Mouse (Mus musculus) induced T-regulatory cell, adult 2 months (primary cell): ENCODE measurements around the gene Rdh16f2.
A peak's percentile ranks its signal among the peaks of the same experiment; 100 is the strongest.
"Not testable (repeated sequence)": the region's sequence is repeated elsewhere in the genome, so short reads cannot be mapped to it uniquely, and the experiment has no call there.

ENCODE experiments used
- DNase-seq: peaks from one replicate; pipeline ENCODE4 v3.0.0-alpha.2; 2012; ENCODE audit warnings: low read depth

Rdh16f2 gene

DNA sequence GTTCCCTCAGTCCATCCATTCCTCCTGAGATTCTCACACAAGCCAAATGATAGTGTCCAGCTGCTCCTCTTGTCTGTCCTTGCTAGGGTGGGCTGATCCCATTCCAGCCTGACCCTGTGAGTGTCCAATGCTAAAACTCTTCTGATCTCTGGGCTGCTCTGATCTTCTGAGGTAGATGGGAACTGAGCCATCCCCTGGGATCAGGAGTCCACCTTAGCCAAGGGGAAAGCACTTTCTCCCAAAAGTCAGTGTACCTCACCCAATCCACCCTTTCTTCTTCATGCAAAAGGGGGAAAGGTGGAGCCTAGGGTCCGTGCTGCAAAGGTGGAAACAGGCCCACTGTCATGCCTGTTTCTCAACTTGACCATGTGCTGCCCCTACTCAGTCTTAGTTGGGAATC is 25.2 kb downstream of the Rdh16f2 start:
- no peak for DNase-seq

DNA sequence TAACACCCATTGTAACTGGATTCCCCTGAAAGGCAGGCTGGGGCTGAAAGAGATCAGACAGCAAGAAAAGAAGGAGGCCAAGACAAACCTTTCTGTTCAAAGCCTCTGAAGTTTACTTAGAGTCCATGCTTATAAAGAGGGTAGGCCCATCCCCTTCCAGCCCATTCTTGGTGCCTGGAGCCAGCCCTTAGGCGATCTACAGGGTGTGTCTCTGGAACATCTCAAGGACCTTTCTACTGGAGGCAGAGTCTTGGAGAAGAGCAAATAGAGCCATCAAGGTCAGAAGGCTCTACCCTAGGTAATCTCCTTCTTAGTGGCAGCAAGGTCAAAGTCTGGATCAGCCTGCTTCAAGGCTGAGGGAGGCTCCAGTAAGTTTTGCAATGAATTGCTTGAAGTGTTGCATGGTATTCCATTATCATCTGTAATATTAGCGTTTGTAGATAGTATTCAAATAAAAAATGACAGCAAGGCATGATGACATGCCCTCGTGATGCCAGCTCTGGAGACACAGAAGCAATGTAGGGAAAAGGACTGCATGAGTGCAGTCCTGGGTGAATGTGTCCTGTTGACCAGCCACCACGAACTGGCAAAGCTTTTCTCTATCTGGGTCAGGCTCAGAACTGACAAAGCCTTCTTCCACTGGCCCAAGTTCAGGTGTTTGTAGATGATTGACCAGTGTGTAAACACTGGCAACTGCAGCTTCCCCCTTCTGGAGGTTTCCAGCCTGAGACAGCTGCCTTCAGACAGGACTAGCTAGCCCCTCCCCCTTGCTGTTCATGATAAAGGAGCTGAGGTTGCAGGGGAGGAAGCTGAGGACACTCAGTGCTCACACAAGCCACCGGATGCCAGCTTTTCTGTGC is 27.1 kb downstream of the Rdh16f2 start:
- DNase-seq: peak; percentile 38

DNA sequence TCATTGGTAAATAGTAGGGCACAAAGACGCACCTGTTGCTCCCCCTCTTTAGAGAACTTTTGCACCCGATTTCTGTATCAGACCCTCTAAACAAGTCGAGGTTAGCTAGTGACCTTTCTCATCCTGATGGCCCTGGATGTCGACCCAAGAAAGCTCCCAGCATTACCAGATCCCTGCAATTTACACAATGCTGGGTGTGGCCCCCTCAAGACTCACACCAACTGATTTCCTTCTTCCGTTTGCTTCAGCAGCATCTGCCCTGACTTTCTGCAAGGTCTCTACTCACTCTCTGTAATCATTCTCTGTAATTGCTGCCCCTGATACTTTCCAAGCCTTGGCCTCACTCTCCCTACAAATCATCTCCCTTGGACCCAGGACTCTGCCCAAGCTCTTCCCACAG is 30.4 kb downstream of the Rdh16f2 start:
- no peak for DNase-seq

- DNase-seq: no peak
Observed at GRCm38 (mm10) chr10:127897506-127897905, 31.2 kb downstream of the Rdh16f2 start.

DNA sequence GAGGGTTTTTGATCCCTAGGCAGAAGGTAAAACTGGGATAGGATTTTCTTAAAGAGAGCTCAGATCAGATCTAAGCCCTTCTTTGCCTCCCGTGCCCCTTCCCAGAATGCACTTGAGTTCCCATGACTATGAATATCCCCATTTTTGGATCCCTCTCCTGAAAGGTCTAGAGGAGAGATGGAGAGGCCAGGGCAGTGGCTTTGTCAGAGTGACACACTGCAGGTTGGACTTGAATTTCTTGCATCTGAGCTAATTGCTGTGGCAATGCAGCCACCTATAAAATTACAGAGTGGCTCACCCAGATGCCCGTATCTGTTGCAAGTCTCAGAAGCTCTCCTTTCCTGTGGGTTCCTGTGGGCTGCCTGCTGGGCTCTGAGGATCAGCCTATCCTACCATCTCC is 31.9 kb downstream of the Rdh16f2 start, which contains the start of gene Sdr9c7:
TSS of gene Sdr9c7 (plus strand) at position 301 of the 400 bp plus-strand sequence.
- DNase-seq: no peak

DNA sequence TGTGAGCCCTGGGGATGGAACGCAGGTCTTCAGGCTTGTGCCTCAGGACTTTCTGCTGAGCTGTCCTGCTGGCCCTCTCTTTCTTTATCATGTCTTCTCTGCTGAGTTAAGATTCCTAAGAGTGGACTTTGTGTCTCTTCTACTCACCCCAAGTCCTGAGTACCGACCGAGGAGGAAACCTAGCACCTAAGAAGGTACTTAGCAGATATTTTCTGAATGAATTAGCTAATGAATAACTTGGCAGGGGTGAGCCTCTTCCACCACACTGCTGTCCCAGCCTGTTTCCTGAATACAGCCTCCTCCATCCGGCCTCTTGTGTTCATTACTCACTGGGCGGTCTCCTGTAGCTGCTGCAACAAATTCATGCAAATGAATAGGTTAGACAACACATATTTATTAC is 33.5 kb downstream of the Rdh16f2 start:
- no peak for DNase-seq

DNA sequence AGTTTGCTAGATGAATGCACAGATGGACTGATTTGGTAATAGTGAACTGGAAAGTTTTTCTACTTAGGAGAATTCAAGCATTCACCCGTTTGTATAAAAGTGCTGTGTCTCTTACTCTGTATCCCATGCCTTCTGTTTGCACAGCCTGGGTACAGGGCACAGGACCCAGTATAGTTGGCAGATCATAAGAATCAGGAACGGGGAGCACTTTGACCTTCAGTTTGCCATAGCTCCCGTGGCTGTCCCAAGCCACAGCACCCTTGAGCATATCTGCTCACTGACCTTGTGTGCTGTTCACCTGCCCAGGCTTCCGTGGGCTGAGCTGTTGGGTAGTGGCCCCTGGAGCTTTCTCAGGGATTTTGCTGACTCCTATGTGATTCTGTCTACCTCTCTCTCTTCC is 35.5 kb downstream of the Rdh16f2 start:
- no peak for DNase-seq

GRCm38 (mm10) chr10:127903116-127903515 is 36.8 kb downstream of the Rdh16f2 start:
- DNase-seq: no peak

DNA sequence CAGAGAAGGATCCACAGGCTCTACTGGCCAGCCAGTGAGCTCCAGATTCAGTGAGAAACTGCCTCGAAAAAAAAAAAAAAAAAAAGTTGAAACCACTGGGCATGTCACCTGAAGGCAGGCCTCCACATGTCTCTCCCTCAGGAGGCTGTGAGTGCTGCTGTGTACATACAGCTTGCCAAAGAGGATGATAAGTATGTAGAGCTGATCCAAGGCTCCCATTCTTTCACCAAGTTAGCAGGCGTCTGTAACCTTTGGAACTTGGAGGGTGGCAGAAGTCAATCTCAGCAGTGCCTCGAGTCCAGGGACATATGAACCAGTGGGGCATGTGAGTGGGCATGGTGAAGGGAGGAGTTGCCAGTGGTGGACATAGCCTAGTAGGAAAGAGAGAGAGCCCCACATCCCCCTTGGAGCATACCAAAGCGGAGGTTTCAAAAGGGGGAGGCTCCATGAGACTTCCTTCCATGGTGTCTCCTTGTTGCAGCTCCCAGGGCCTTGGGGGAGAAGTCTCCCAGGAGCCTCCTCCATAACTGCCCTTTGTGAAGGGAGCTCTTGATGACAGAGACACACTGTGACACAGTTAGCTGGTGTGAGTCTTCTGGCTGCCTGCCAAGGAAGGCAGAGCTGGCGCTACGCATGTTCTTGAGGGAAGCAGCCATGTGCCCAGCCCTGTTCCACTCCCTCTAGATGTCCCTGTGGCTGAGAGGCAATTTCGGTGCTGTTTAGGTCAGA is 38.6 kb downstream of the Rdh16f2 start:
- no peak for DNase-seq

- DNase-seq: no peak
Observed at GRCm38 (mm10) chr10:127906138-127906537, 39.9 kb downstream of the Rdh16f2 start.

DNA sequence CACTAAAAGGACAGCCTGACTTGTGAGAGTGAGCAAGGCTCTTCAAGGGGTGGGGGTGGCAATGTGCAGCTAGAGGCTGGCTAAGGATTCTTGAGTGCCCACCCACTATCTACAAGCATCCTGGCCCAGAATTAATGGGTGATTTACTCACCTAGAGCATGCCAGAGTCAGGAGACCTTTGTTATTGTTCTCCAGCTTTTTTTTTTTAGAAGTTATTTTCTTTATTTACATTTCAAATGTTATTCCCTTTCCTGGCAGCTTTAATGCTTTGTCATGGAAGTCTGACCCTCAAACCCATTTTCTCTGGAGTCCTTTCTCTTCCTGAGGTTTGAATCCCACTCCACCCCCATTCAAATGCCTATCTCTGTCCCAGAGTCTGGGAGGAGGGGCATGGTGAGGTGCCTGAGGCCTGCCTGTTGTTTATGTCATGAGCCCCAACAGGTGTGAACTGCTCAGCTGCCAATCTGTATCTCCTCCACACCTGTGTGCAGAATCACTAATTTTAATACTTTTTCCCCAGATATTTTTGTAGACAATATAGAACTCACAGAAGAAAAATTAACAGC is 41.2 kb downstream of the Rdh16f2 start:
- no peak for DNase-seq

DNA sequence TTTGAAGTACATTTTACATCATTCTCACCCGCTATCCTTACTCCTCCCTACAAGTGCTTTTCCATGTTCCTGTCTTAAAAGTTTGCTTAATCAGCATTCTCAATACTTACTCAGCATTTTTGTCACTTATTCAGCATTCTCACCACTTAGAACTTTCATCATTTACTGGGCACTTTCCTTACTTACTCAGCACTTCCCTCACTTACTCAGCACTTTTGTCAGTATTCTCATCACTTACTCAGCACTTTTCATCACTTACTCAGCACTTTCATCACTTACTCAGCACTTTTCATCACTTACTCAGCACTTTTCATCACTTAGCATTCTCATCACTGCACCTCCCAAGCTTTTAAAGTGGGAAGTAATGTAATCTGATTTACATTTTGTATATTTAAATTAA is 49.3 kb downstream of the Rdh16f2 start:
- no peak for DNase-seq

- DNase-seq: not testable (repeated sequence)
Observed at GRCm38 (mm10) chr10:127917183-127917582, 50.9 kb downstream of the Rdh16f2 start.

DNA sequence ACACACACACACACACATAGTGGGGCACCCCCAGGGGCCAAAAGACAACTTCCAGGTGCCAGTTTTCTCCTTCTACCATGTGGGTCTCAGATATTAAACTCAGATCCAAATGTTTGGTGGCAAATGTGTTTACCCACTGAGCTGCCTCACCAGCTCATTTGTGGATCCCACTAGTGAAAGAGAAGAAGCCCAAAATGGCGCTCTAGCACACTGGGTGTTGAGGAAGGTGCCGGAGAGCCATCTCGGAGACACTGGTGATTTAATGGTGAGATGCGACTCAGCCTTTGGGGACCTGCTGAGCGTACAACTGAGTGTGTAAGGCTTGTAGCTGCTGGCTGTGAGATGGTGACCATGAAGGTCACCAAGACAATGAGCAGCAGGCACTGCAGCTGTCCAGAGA is 51.4 kb downstream of the Rdh16f2 start:
- DNase-seq: no peak

- no peak for DNase-seq
Observed at GRCm38 (mm10) chr10:127922241-127922640, 56.0 kb downstream of the Rdh16f2 start.

DNA sequence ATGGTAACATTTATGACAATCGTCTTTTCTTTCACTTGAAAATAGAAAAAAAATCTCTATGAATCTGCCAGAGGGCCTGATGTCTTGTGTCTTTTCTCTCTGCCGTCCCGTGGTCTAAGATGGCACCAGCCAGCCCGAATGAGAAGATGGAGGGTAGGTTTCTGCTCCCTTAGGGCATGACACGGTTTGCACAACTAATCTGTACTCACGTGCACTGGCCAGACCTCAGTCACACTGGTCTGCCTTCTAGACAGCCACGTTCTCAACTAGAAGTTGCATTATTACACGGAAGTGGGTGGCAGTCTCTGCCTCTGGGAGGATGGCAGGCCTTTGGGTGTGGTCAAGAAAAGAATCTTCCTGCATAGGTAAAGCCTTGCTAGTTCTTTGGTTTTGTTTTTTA is 56.8 kb downstream of the Rdh16f2 start:
- no peak for DNase-seq

DNA sequence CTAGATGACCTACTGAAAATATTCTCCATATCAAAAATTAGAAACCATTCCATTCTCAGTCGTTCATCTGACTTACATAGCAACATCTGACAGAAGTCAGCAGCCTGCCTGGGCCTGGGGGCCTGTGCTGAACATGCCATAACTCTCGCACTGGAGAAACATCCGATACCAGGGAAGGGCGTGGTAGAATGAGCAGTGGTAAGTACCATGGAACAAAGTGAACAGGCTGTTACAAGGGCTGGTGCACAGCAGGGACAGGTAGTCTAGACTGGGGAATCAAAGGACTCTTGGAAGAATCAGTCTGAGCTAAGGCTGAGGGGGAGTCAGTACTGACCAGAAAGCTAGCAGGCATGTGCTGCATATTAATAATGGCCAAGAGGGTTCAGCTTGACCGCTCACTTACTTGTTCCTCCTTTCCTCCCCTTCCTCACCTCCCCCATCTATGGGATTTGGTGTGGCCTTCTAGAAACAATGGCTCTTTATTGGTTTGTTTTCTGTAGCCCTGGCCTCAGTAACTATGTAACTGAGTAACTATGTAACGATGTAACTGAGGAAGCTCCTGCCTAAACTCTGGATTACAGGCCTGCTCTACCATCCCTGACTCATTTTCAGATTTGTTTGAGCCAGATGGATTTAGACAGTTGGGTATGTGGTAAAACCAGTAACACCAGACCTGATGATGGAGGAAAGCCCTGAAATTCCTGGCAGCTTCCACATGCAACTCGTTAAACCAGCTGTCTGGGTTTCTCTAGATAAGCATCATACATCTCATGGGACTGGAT is 58.5 kb downstream of the Rdh16f2 start:
- no peak for DNase-seq
